Mouse (Mus musculus): ENCODE measurements around the gene Defb22. TPM values are rescaled to one million over a fixed set of nuclear protein-coding genes. Genes with fewer than 3 reads are reported as not detected.

Gene Defb22
- polyA plus RNA-seq, 1 experiment = not detected

DNA sequence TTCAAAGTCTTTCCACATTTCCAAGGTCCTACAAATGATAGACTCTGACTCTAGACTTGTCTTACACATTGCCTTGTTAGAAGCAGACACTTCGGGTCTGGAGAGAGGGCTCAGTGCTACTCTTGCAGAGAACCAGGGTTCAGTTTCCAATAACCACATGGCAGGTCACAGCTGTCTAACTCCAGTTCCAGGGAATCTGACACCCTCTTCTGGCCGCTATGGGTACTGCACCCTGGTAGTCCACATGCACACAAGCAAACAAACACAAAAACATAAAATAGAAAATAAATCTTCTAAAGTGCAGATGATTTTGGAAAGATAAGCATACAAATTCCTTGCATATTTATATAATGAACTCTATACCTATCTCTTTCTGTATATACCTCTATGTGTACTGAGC is 2.9 kb downstream of the Defb22 start:
- Histone ChIP-seq H3K4me3 (ENCODE audit: insufficient read depth, low read depth, low read length) (no peak overlapping the region), H3K4me1 (ENCODE audit: control insufficient read depth, insufficient read depth, low read length) (no peaks in the 10 kb centered on the region), H3K27ac (ENCODE audit: insufficient read depth, low read depth, low read length) (no peak overlapping the region)
- WGBS = 73% methylated on average over 2 of the region's 2 CpGs
- no peak for TF ChIP-seq CTCF (IDR thresholded peaks at IDR 0.05; ENCODE audit: insufficient read depth, low read depth, low read length)

- TF ChIP-seq POLR2A (IDR thresholded peaks at IDR 0.05; ENCODE audit: insufficient read depth, low read depth, low read length) (no peak), CTCF (IDR thresholded peaks at IDR 0.05; ENCODE audit: insufficient read depth, low read depth, low read length) (no peak)
- 90% methylated on average over 7 of the region's 7 CpGs for WGBS
- no peaks in the 10 kb centered on the region for H3K4me1 ChIP-seq (ENCODE audit: control insufficient read depth, insufficient read depth, low read length)
- no peak overlapping the region for H3K27ac ChIP-seq (ENCODE audit: insufficient read depth, low read depth, low read length)
- H3K4me3 ChIP-seq (ENCODE audit: insufficient read depth, low read depth, low read length) = no peak overlapping the region
Measured at GRCm38 (mm10) chr2:152481726-152482125, 8.2 kb downstream of the Defb22 start.

DNA sequence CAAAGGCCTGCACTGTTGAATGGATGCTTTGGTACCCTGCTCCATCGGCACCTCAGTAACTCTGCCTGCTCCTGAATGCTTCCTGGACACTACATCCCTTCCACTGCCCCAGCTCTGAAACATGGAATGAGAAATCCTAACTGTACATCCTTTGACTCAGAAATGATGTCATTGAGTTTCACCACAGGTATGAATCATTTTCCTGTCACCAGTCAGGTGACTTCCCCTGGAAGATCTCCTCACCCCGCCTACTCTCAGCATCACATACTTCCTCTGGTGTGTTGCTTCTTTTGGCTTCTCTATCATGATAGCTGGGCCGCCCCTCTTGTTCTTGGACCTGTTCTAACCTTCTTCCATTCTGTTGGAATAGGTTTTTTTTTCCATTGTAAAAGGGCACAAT is 9.1 kb downstream of the Defb22 start:
- Histone ChIP-seq H3K4me3 (ENCODE audit: insufficient read depth, low read depth, low read length) (no peak overlapping the region), H3K4me1 (ENCODE audit: control insufficient read depth, insufficient read depth, low read length) (no peaks in the 10 kb centered on the region), H3K27ac (ENCODE audit: insufficient read depth, low read depth, low read length) (no peak overlapping the region)
- 90% methylated on average over 3 of the region's 3 CpGs for WGBS
- TF ChIP-seq POLR2A (IDR thresholded peaks at IDR 0.05; ENCODE audit: insufficient read depth, low read depth, low read length) = no peak
- TF ChIP-seq CTCF (IDR thresholded peaks at IDR 0.05; ENCODE audit: insufficient read depth, low read depth, low read length) = no peak

- Histone ChIP-seq H3K27ac (ENCODE audit: insufficient read depth, low read depth, low read length) (no peak within 1 kb of the TSS), H3K4me3 (ENCODE audit: insufficient read depth, low read depth, low read length) (no peak within 1 kb of the TSS), H3K4me1 (ENCODE audit: control insufficient read depth, insufficient read depth, low read length) (no peaks in the 10 kb centered on the region)
- 63% methylated on average over 2 of the region's 2 CpGs for WGBS
- TF ChIP-seq POLR2A (IDR thresholded peaks at IDR 0.05; ENCODE audit: insufficient read depth, low read depth, low read length) (no peak), CTCF (IDR thresholded peaks at IDR 0.05; ENCODE audit: insufficient read depth, low read depth, low read length) (no peak)
Measured at GRCm38 (mm10) chr2:152476763-152477162, 13.2 kb downstream of the Defb22 start, which contains the start of gene Defb20. Gene Defb20, plus strand, starts transcription at chr2:152477063.

- WGBS = 33% methylated on average over 3 of the region's 3 CpGs
- Histone ChIP-seq H3K4me1 (ENCODE audit: control insufficient read depth, insufficient read depth, low read length) (no peaks in the 10 kb centered on the region), H3K4me3 (ENCODE audit: insufficient read depth, low read depth, low read length) (no peak overlapping the region), H3K27ac (ENCODE audit: insufficient read depth, low read depth, low read length) (no peak overlapping the region)
- TF ChIP-seq POLR2A (IDR thresholded peaks at IDR 0.05; ENCODE audit: insufficient read depth, low read depth, low read length) (no peak), CTCF (IDR thresholded peaks at IDR 0.05; ENCODE audit: insufficient read depth, low read depth, low read length) (no peak)
Measured at GRCm38 (mm10) chr2:152472434-152472833, 17.5 kb downstream of the Defb22 start.

DNA sequence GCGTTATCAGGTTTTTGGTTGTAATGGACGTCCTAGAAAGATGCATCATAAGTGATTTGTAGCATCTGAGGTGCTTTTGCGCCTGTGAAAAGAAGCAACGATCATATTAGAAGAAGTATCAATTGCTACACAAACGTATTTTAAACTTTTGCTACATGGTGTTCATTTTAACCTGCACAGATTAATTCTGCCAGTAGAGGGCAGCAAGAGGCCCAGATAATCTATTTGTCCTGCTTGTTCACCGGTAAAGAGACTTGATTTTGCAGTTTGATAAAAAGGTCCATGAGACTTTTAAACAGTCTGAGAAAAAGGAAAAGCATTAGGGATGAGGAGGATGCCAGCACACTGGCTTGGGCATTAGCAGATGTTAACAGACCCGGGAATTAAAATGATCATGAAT is 19.0 kb downstream of the Defb22 start:
- Histone ChIP-seq H3K4me1 (ENCODE audit: control insufficient read depth, insufficient read depth, low read length) (no peaks in the 10 kb centered on the region), H3K27ac (ENCODE audit: insufficient read depth, low read depth, low read length) (no peak overlapping the region), H3K4me3 (ENCODE audit: insufficient read depth, low read depth, low read length) (no peak overlapping the region)
- no peak for TF ChIP-seq CTCF (IDR thresholded peaks at IDR 0.05; ENCODE audit: insufficient read depth, low read depth, low read length)
- no peak for TF ChIP-seq POLR2A (IDR thresholded peaks at IDR 0.05; ENCODE audit: insufficient read depth, low read depth, low read length)
- 26% methylated on average over 7 of the region's 7 CpGs for WGBS

GRCm38 (mm10) chr2:152464570-152465150 is 25.3 kb downstream of the Defb22 start, which contains the start of gene Defb23:
Gene Defb23, minus strand, starts transcription at chr2:152464620.
- Histone ChIP-seq H3K4me3 (ENCODE audit: insufficient read depth, low read depth, low read length) (no peak within 1 kb of the TSS), H3K4me1 (ENCODE audit: control insufficient read depth, insufficient read depth, low read length) (no peaks in the 10 kb centered on the region), H3K27ac (ENCODE audit: insufficient read depth, low read depth, low read length) (no peak within 1 kb of the TSS)
- WGBS = 95% methylated on average over 3 of the region's 3 CpGs
- no peak for TF ChIP-seq POLR2A (IDR thresholded peaks at IDR 0.05; ENCODE audit: insufficient read depth, low read depth, low read length)
- TF ChIP-seq CTCF (IDR thresholded peaks at IDR 0.05; ENCODE audit: insufficient read depth, low read depth, low read length) = no peak

- Histone ChIP-seq H3K27ac (ENCODE audit: insufficient read depth, low read depth, low read length) (no peak overlapping the region), H3K4me1 (ENCODE audit: control insufficient read depth, insufficient read depth, low read length) (no peaks in the 10 kb centered on the region), H3K4me3 (ENCODE audit: insufficient read depth, low read depth, low read length) (no peak overlapping the region)
- TF ChIP-seq POLR2A (IDR thresholded peaks at IDR 0.05; ENCODE audit: insufficient read depth, low read depth, low read length) (no peak), CTCF (IDR thresholded peaks at IDR 0.05; ENCODE audit: insufficient read depth, low read depth, low read length) (no peak)
- WGBS = 49% methylated on average over 13 of the region's 13 CpGs
Measured at GRCm38 (mm10) chr2:152459241-152459640, 30.7 kb downstream of the Defb22 start.

DNA sequence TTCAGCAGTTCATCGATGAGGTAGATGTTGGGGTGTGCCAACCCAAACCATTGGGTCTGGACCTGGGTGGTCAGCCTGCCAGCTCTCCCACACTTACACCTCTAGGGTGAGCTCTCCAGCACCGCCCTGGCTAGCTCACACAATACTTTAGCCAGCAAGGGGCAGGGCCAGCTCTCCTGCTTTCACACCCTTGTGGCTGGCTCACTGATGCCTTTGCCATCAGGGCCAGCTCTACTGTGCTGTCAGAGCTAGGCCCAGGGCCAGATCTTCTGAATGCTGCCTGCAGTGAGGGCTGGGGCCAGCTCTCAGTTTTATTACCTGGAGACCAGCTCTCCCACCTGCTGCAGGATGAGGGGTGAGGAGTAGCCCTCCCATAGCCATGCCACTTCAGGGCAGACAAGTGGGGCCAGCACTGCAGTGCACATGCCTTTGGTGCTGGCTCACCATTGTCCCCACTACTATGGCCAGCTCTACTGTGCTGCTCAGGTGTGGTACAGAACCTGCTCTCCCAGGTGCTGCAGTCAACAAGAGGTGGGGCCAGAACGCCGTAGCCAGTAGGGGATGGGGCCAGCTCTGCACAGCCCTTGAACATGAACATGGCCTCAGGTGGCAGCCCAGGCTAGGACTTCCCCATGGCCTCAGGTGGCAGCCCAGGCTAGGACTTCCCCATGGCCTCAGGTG is 37.7 kb downstream of the Defb22 start:
- Histone ChIP-seq H3K4me3 (ENCODE audit: insufficient read depth, low read depth, low read length) (no peak overlapping the region), H3K4me1 (ENCODE audit: control insufficient read depth, insufficient read depth, low read length) (peaks cover 5% of the 10 kb centered on the region), H3K27ac (ENCODE audit: insufficient read depth, low read depth, low read length) (no peak overlapping the region)
- WGBS = 79% methylated on average over 4 of the region's 4 CpGs
- TF ChIP-seq POLR2A (IDR thresholded peaks at IDR 0.05; ENCODE audit: insufficient read depth, low read depth, low read length) (no peak), CTCF (IDR thresholded peaks at IDR 0.05; ENCODE audit: insufficient read depth, low read depth, low read length) (no peak)
